Mouse (Mus musculus): ENCODE measurements around the gene Lpar3. TPM values are rescaled to one million over a fixed set of nuclear protein-coding genes. Genes with fewer than 3 reads are reported as not detected.

Lpar3 gene
- polyA plus RNA-seq, 1 experiment from 2014 or later: not detected

- H3K4me3 ChIP-seq (ENCODE audit: inconsistent target): no peak overlapping the region
- H3K27ac ChIP-seq: no peak overlapping the region
- WGBS (ENCODE audit: missing documents): 92% methylated on average over 4 of the region's 4 CpGs
- H3K36me3 ChIP-seq (ENCODE audit: inconsistent target): no peaks in the 10 kb centered on the region
- no peaks in the 10 kb centered on the region for H3K79me2 ChIP-seq (ENCODE audit: inconsistent target)
Observed at GRCm38 (mm10) chr3:146286118-146286517, 65.4 kb downstream of the Lpar3 start.

GRCm38 (mm10) chr3:146291928-146292327 lies 71.2 kb downstream of the Lpar3 start:
- no peaks in the 10 kb centered on the region for H3K36me3 ChIP-seq (ENCODE audit: inconsistent target)
- no peak overlapping the region for H3K4me3 ChIP-seq (ENCODE audit: inconsistent target)
- WGBS (ENCODE audit: missing documents): 81% methylated on average over 3 of the region's 3 CpGs
- no peaks in the 10 kb centered on the region for H3K79me2 ChIP-seq (ENCODE audit: inconsistent target)
- no peak overlapping the region for H3K27ac ChIP-seq

DNA sequence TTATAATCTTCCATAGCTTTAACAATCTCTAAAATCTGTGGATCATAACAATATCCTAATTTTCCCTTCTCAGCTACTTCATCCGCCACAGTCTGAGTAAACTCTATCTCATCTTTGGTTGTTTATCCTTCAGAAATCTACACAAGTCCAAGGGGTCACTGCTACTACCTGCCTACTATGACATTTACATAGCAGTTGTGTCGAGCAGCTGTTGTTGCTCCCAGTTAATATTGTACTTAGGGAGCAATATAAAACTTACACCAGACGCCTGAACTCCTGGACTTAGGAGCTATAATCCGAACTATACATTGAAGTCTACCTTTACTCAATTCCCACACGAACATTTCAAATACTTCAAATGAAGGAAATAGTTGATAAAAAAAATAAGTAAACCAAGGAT lies 71.8 kb downstream of the Lpar3 start:
- H3K36me3 ChIP-seq (ENCODE audit: inconsistent target): no peaks in the 10 kb centered on the region
- no peak overlapping the region for H3K27ac ChIP-seq
- WGBS (ENCODE audit: missing documents): 88% methylated on average over 5 of the region's 5 CpGs

GRCm38 (mm10) chr3:146302451-146302850 lies 81.7 kb downstream of the Lpar3 start:
- H3K27ac ChIP-seq: no peak overlapping the region
- H3K4me3 ChIP-seq (ENCODE audit: inconsistent target): no peak overlapping the region
- WGBS (ENCODE audit: missing documents): 87% methylated on average over 3 of the region's 3 CpGs
- no peaks in the 10 kb centered on the region for H3K36me3 ChIP-seq (ENCODE audit: inconsistent target)
- H3K79me2 ChIP-seq (ENCODE audit: inconsistent target): no peaks in the 10 kb centered on the region

More for the DNA sequence above, 71.8 kb downstream of the Lpar3 start:
- Histone ChIP-seq H3K79me2 (ENCODE audit: inconsistent target) (no peaks in the 10 kb centered on the region), H3K4me3 (ENCODE audit: inconsistent target) (no peak overlapping the region)

DNA sequence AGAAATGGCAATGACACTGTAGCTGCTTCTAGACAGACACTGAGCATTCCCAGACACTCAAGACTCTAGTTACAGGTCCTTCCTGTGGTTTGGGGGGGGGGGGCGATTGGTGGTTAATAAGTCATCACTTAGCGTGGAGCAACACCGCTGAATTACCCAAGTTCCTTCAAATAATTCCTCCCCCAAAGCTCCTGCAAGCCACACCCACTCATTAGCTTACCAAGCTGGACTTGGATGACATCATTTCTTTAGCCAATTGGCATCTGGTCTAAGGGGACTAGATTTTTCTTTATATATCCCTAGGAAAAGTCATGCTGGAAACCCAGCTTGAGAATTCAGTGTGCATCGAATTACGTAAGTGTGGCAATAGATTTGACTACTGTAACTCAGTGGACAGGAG lies 82.4 kb downstream of the Lpar3 start:
- 30% methylated on average over 5 of the region's 5 CpGs for WGBS (ENCODE audit: missing documents)
- Histone ChIP-seq H3K27ac (no peak overlapping the region), H3K4me3 (ENCODE audit: inconsistent target) (no peak overlapping the region), H3K36me3 (ENCODE audit: inconsistent target) (no peaks in the 10 kb centered on the region), H3K79me2 (ENCODE audit: inconsistent target) (no peaks in the 10 kb centered on the region)

DNA sequence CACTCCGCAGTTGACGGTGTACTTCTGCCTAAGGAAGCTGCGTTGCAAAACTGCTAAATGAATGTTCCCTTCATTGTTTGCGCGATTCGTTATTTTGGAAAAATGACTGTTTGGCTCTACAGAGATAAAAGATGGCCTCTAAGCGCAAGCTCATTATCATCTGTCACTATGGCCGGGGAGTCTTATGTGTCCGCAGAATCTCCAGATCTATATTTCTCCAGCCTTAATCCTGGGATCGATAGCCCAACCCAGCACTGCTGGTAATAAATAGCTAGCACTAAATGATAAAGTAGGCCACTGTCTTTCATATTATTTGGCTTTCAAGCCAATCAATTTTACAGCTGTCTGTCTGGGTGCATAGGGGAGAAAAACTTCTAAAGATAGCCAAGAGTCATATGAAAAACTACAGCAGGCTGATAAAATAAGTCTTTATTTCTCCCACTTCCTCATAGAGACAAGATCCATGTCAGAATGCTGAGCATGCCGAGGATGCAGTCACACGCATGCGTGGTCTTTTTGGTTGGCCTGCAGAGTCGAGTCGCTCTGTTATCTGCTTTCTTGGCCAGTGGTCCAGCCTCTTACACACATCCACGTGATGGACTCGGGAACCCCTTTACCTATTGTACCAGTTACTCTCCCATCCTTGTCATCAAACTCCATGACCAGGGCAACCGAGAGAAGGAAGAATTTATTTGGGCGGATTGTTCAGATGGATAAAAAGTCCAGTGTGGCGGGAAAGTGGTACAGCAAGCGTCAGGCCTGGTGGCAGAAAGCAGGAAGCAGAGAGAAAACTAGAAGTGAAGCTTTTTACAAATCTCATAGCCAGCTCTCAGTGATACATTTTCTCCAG lies 84.0 kb downstream of the Lpar3 start:
- no peaks in the 10 kb centered on the region for H3K36me3 ChIP-seq (ENCODE audit: inconsistent target)
- H3K27ac ChIP-seq: no peak overlapping the region
- no peaks in the 10 kb centered on the region for H3K79me2 ChIP-seq (ENCODE audit: inconsistent target)
- no peak overlapping the region for H3K4me3 ChIP-seq (ENCODE audit: inconsistent target)
- 86% methylated on average over 21 of the region's 21 CpGs for WGBS (ENCODE audit: missing documents)

- 94% methylated on average over 2 of the region's 3 CpGs for WGBS (ENCODE audit: missing documents)
- no peaks in the 10 kb centered on the region for H3K79me2 ChIP-seq (ENCODE audit: inconsistent target)
- no peak overlapping the region for H3K4me3 ChIP-seq (ENCODE audit: inconsistent target)
- H3K27ac ChIP-seq: no peak overlapping the region
- no peaks in the 10 kb centered on the region for H3K36me3 ChIP-seq (ENCODE audit: inconsistent target)
Observed at GRCm38 (mm10) chr3:146307341-146307740, 86.6 kb downstream of the Lpar3 start.

- Histone ChIP-seq H3K79me2 (ENCODE audit: inconsistent target) (no peaks in the 10 kb centered on the region), H3K36me3 (ENCODE audit: inconsistent target) (no peaks in the 10 kb centered on the region), H3K4me3 (ENCODE audit: inconsistent target) (no peak overlapping the region), H3K27ac (no peak overlapping the region)
- 71% methylated on average over 2 of the region's 2 CpGs for WGBS (ENCODE audit: missing documents)
Observed at GRCm38 (mm10) chr3:146307886-146308285, 87.1 kb downstream of the Lpar3 start.

DNA sequence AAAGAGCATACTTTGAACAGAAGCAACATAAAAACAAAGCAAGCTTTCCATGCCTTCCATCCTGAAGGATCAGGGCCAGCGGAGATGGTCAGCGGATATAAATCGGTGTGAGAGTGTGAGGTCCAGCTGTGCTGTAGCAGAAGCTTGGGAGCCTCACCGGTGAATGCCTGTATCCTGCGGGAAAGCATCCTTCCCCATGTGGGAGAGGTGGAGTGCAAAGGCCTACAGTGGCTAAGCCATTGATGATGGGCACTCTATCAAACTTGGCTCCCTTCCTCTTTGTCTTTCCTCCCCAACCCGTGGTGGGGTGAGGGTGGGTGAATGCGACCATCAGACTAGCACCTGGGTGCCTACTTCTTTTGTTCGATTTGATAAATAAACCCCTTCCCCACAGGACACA lies 88.8 kb downstream of the Lpar3 start:
- no peak overlapping the region for H3K27ac ChIP-seq
- no peak overlapping the region for H3K4me3 ChIP-seq (ENCODE audit: inconsistent target)
- 85% methylated on average over 8 of the region's 8 CpGs for WGBS (ENCODE audit: missing documents)
- no peaks in the 10 kb centered on the region for H3K36me3 ChIP-seq (ENCODE audit: inconsistent target)
- H3K79me2 ChIP-seq (ENCODE audit: inconsistent target): no peaks in the 10 kb centered on the region

DNA sequence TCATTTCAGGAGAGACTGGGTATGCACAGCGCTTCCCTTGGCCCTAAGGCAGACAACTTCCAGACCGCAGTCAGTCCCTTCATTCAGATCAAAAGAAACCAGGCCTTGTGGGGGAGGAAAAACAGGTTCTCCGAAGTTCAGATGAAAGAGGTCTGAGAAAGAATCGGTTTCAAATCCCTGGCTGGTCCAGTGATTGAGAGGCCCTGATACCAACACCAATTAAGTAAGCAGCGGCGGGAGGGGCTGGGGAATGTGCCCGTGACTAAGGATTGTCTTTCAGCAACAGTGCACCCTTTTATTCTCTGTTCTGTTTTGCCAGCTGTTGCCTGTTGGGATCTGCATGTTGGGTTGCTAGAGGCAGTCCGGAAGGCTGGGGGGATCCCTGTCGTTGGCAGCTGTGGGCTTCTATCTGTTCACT lies 90.4 kb downstream of the Lpar3 start:
- Histone ChIP-seq H3K27ac (no peak overlapping the region), H3K4me3 (ENCODE audit: inconsistent target) (no peak overlapping the region), H3K79me2 (ENCODE audit: inconsistent target) (no peaks in the 10 kb centered on the region), H3K36me3 (ENCODE audit: inconsistent target) (no peaks in the 10 kb centered on the region)
- 69% methylated on average over 9 of the region's 9 CpGs for WGBS (ENCODE audit: missing documents)

- Histone ChIP-seq H3K79me2 (ENCODE audit: inconsistent target) (no peaks in the 10 kb centered on the region), H3K4me3 (ENCODE audit: inconsistent target) (no peak overlapping the region), H3K27ac (no peak overlapping the region), H3K36me3 (ENCODE audit: inconsistent target) (no peaks in the 10 kb centered on the region)
- WGBS (ENCODE audit: missing documents): 94% methylated on average over 8 of the region's 8 CpGs
Observed at GRCm38 (mm10) chr3:146315414-146315813, 94.7 kb downstream of the Lpar3 start.

DNA sequence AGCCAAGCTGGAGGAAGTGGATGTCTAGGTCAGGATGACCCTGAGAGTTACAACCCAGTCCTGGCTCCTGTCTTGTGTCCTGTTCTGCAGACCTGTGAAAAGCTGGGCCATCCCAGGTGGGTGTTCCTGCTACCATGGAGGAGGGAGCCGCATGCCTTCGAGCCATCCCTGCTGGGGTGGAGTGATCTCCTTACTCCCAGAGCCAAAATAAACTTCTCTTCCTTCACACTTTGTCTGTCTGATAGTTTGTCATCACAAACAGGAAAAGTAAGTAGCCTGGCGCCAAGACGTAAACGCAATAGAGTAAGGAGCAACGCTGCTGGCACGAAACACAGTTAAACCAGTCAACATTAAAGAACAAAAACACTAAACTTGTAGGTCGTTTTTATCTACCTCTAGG lies 95.5 kb downstream of the Lpar3 start:
- WGBS (ENCODE audit: missing documents): 94% methylated on average over 8 of the region's 8 CpGs
- Histone ChIP-seq H3K79me2 (ENCODE audit: inconsistent target) (no peaks in the 10 kb centered on the region), H3K4me3 (ENCODE audit: inconsistent target) (no peak overlapping the region), H3K36me3 (ENCODE audit: inconsistent target) (no peaks in the 10 kb centered on the region), H3K27ac (no peak overlapping the region)

GRCm38 (mm10) chr3:146317366-146317765 lies 96.6 kb downstream of the Lpar3 start:
- WGBS (ENCODE audit: missing documents): 93% methylated on average over 7 of the region's 7 CpGs
- no peaks in the 10 kb centered on the region for H3K36me3 ChIP-seq (ENCODE audit: inconsistent target)

GRCm38 (mm10) chr3:146317911-146318310 lies 97.1 kb downstream of the Lpar3 start:
- WGBS (ENCODE audit: missing documents): 89% methylated on average over 12 of the region's 12 CpGs
- Histone ChIP-seq H3K27ac (no peak overlapping the region), H3K36me3 (ENCODE audit: inconsistent target) (no peaks in the 10 kb centered on the region), H3K79me2 (ENCODE audit: inconsistent target) (no peaks in the 10 kb centered on the region), H3K4me3 (ENCODE audit: inconsistent target) (no peak overlapping the region)

More at GRCm38 (mm10) chr3:146317366-146317765, 96.6 kb downstream of the Lpar3 start:
- H3K79me2 ChIP-seq (ENCODE audit: inconsistent target): no peaks in the 10 kb centered on the region
- H3K4me3 ChIP-seq (ENCODE audit: inconsistent target): no peak overlapping the region
- no peak overlapping the region for H3K27ac ChIP-seq

- Histone ChIP-seq H3K79me2 (ENCODE audit: inconsistent target) (no peaks in the 10 kb centered on the region), H3K36me3 (ENCODE audit: inconsistent target) (no peaks in the 10 kb centered on the region), H3K27ac (no peak overlapping the region), H3K4me3 (ENCODE audit: inconsistent target) (no peak overlapping the region)
- WGBS (ENCODE audit: missing documents): 88% methylated on average over 14 of the region's 16 CpGs
Observed at GRCm38 (mm10) chr3:146318520-146318938, 97.8 kb downstream of the Lpar3 start.
